Mouse (Mus musculus): ENCODE measurements at regions not wholly inside any gene's neighbourhood (a gene's known extent, or its start where the extent isn't known, plus 50 kb on each side); places are given as distances from the start of the nearest gene placed in this dataset.

- H3K27me3 ChIP-seq, result no peaks in the 10 kb centered on the region
- H3K27ac ChIP-seq (replicated peaks), result no peak overlapping the region
- H3K9me3 ChIP-seq (replicated peaks), result no peaks in the 10 kb centered on the region; the same call in none of the 2 replicates
- 61% methylated on average over 7 of the region's 7 CpGs for WGBS (ENCODE audit: insufficient replicate concordance)
- no peak overlapping the region for H3K4me3 ChIP-seq (replicated peaks)
- no peak overlapping the region for H3K9ac ChIP-seq
- no peaks in the 10 kb centered on the region for H3K4me1 ChIP-seq (replicated peaks)
- no peak overlapping the region for H3K4me2 ChIP-seq
- no peaks in the 10 kb centered on the region for H3K36me3 ChIP-seq (replicated peaks)
- ATAC-seq (ENCODE audit: insufficient read depth), result no peak
These were observed 70.1 kb upstream of the Lrig3 start for GRCm38 (mm10) chr10:125895744-125896482.

GRCm38 (mm10) chr10:125896646-125897045 is 69.3 kb upstream of the Lrig3 start:
- no peak overlapping the region for H3K9ac ChIP-seq
- H3K27ac ChIP-seq (replicated peaks), result no peak overlapping the region
- no peaks in the 10 kb centered on the region; the same call in none of the 2 replicates for H3K9me3 ChIP-seq (replicated peaks)
- WGBS (ENCODE audit: insufficient replicate concordance), result 69% methylated on average over 5 of the region's 5 CpGs
- ATAC-seq (ENCODE audit: insufficient read depth), result no peak
- H3K36me3 ChIP-seq (replicated peaks), result no peaks in the 10 kb centered on the region
- H3K4me2 ChIP-seq, result no peak overlapping the region
- no peaks in the 10 kb centered on the region for H3K4me1 ChIP-seq (replicated peaks)
- no peaks in the 10 kb centered on the region for H3K27me3 ChIP-seq
- no peak overlapping the region for H3K4me3 ChIP-seq (replicated peaks)

GRCm38 (mm10) chr10:125899504-125899903 is 66.5 kb upstream of the Lrig3 start:
- Histone ChIP-seq H3K36me3 (replicated peaks) (no peaks in the 10 kb centered on the region), H3K27ac (replicated peaks) (no peak overlapping the region), H3K9ac (no peak overlapping the region), H3K4me3 (replicated peaks) (no peak overlapping the region), H3K9me3 (replicated peaks) (no peaks in the 10 kb centered on the region; the same call in 1 of the 2 replicates), H3K4me2 (no peak overlapping the region), H3K27me3 (no peaks in the 10 kb centered on the region), H3K4me1 (replicated peaks) (no peaks in the 10 kb centered on the region)
- 72% methylated on average over 4 of the region's 4 CpGs for WGBS (ENCODE audit: insufficient replicate concordance)
- no peak for ATAC-seq (ENCODE audit: insufficient read depth)

GRCm38 (mm10) chr10:125900562-125900961 is 65.4 kb upstream of the Lrig3 start:
- no peak overlapping the region for H3K9ac ChIP-seq
- H3K9me3 ChIP-seq (replicated peaks), result no peaks in the 10 kb centered on the region; the same call in 1 of the 2 replicates
- no peaks in the 10 kb centered on the region for H3K27me3 ChIP-seq
- H3K36me3 ChIP-seq (replicated peaks), result no peaks in the 10 kb centered on the region
- H3K4me3 ChIP-seq (replicated peaks), result no peak overlapping the region
- no peaks in the 10 kb centered on the region for H3K4me1 ChIP-seq (replicated peaks)
- 37% methylated on average over 2 of the region's 2 CpGs for WGBS (ENCODE audit: insufficient replicate concordance)
- H3K27ac ChIP-seq (replicated peaks), result no peak overlapping the region
- no peak overlapping the region for H3K4me2 ChIP-seq
- ATAC-seq (ENCODE audit: insufficient read depth), result no peak

GRCm38 (mm10) chr10:125902668-125903067 is 63.3 kb upstream of the Lrig3 start:
- Histone ChIP-seq H3K4me1 (replicated peaks) (no peaks in the 10 kb centered on the region), H3K27ac (replicated peaks) (no peak overlapping the region), H3K36me3 (replicated peaks) (no peaks in the 10 kb centered on the region), H3K4me3 (replicated peaks) (no peak overlapping the region), H3K9ac (no peak overlapping the region), H3K4me2 (no peak overlapping the region), H3K27me3 (no peaks in the 10 kb centered on the region), H3K9me3 (replicated peaks) (no peaks in the 10 kb centered on the region; the same call in 1 of the 2 replicates)
- no peak for ATAC-seq (ENCODE audit: insufficient read depth)
- 57% methylated on average over 5 of the region's 5 CpGs for WGBS (ENCODE audit: insufficient replicate concordance)

GRCm38 (mm10) chr10:125912207-125912606 is 53.8 kb upstream of the Lrig3 start:
- Histone ChIP-seq H3K27me3 (no peaks in the 10 kb centered on the region), H3K4me2 (no peak overlapping the region), H3K9ac (no peak overlapping the region), H3K27ac (replicated peaks) (no peak overlapping the region), H3K4me3 (replicated peaks) (no peak overlapping the region), H3K9me3 (replicated peaks) (no peaks in the 10 kb centered on the region), H3K36me3 (replicated peaks) (no peaks in the 10 kb centered on the region), H3K4me1 (replicated peaks) (no peaks in the 10 kb centered on the region)
- no peak for ATAC-seq (ENCODE audit: insufficient read depth)
- 63% methylated on average over 7 of the region's 7 CpGs for WGBS (ENCODE audit: insufficient replicate concordance)

Measured in liver, embryonic 15.5 days (tissue).